Mouse (Mus musculus) macrophage (primary cell): ENCODE data around the gene Pthlh. TPM values are rescaled to one million over a fixed set of nuclear protein-coding genes. Genes with fewer than 3 reads are reported as not detected.

Source experiments
- H3K27ac ChIP-seq: fragments of 350-480 bp; formaldehyde crosslinking; 2 replicates; pipeline ENCODE4 v1.9.0; 2021
- H3K36me3 ChIP-seq: fragments of 350-480 bp; formaldehyde crosslinking; 2 replicates; pipeline ENCODE4 v1.9.0; 2021; ENCODE audit errors: inconsistent target
- H3K4me3 ChIP-seq: fragments of 350-480 bp; formaldehyde crosslinking; 2 replicates; pipeline ENCODE4 v1.9.0; 2021; ENCODE audit errors: inconsistent target
- H3K79me2 ChIP-seq: fragments of 350-480 bp; formaldehyde crosslinking; 2 replicates; pipeline ENCODE4 v1.9.0; 2021; ENCODE audit errors: inconsistent target
- WGBS: methylation state at CpG from one replicate; pipeline ENCODE4 v1.1.7; 2026; ENCODE audit warnings: inconsistent platforms; ENCODE audit not compliant: missing documents; 5-methylcytosine and 5-hydroxymethylcytosine counted together
- polyA plus RNA-seq: library from polyadenylated mRNA; stranded (reverse); fragments of 250-400 nt; gene quantifications from 3 replicates; pipeline ENCODE4 v1.2.4, GENCODE M21; 2018; ENCODE audit warnings: inconsistent platforms

Pthlh gene
- polyA plus RNA-seq, 1 experiment from 2014 or later = not detected

DNA sequence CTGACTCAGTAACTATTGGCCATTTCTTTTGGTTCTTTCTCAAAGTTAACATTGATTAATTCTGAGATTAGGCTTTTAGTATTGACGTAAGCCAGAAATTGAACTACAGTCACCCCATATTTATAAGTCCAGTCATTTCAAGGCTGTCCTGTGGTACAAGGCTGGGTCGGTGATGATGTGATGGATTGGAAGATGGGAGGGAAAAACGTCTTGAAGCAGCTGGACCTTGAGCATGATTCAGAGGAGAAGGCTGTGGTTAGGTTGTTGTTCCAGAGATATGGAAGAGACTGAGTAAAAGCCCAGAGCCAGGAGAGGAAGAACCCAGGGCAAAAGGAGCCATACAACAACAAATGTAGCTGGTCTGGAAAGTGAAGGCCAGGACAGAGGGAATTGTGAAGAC is 22.4 kb downstream of the Pthlh start:
- WGBS = 74% methylated on average over 3 of the region's 3 CpGs
- H3K27ac ChIP-seq = no peak overlapping the region
- H3K4me3 ChIP-seq = no peak overlapping the region
- no peaks in the 10 kb centered on the region for H3K36me3 ChIP-seq
- H3K79me2 ChIP-seq = no peaks in the 10 kb centered on the region

DNA sequence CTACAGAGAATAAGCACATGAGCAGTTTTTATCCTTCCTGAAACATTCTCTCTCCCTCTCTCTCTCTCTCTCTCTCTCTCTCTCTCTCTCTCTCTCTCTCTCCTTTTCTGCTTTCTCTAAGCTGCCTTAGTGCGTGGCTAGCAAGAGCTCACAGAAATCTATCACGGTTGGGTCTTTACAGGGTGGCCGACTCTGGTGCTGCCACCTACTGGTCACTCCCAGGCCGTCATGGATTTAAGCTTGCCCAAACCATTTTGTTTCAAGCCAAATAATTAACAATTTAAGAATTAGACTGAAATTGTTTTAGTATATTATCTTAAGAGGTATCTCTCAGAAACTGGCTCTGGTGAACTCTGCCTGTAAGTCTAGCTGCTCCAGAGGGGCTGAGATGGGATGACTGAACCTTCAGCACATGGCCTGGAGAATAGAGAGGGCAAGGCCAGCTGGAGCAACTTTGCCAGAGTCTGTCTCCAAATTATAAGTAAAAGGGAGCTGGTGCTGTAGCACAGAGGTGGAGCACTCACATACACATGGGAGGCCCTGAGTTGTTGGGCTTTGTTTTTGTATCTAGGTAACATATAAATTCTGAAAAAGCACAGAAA is 23.7 kb downstream of the Pthlh start:
- WGBS = 2% methylated on average over 4 of the region's 4 CpGs
- Histone ChIP-seq H3K4me3 (no peak overlapping the region), H3K36me3 (no peaks in the 10 kb centered on the region), H3K27ac (no peak overlapping the region), H3K79me2 (no peaks in the 10 kb centered on the region)

GRCm38 (mm10) chr6:147226696-147227095 is 37.3 kb downstream of the Pthlh start:
- no peaks in the 10 kb centered on the region for H3K79me2 ChIP-seq
- 100% methylated on average over 1 of the region's 1 CpGs for WGBS
- H3K36me3 ChIP-seq = no peaks in the 10 kb centered on the region
- H3K27ac ChIP-seq = no peak overlapping the region
- no peak overlapping the region for H3K4me3 ChIP-seq

- Histone ChIP-seq H3K79me2 (no peaks in the 10 kb centered on the region), H3K36me3 (no peaks in the 10 kb centered on the region), H3K4me3 (no peak overlapping the region), H3K27ac (no peak overlapping the region)
- WGBS = 84% methylated on average over 5 of the region's 5 CpGs
Observed at GRCm38 (mm10) chr6:147219099-147219498, 44.9 kb downstream of the Pthlh start.

GRCm38 (mm10) chr6:147216156-147216555 is 47.8 kb downstream of the Pthlh start:
- Histone ChIP-seq H3K79me2 (no peaks in the 10 kb centered on the region), H3K27ac (no peak overlapping the region), H3K4me3 (no peak overlapping the region), H3K36me3 (no peaks in the 10 kb centered on the region)
- 86% methylated on average over 1 of the region's 1 CpGs for WGBS

DNA sequence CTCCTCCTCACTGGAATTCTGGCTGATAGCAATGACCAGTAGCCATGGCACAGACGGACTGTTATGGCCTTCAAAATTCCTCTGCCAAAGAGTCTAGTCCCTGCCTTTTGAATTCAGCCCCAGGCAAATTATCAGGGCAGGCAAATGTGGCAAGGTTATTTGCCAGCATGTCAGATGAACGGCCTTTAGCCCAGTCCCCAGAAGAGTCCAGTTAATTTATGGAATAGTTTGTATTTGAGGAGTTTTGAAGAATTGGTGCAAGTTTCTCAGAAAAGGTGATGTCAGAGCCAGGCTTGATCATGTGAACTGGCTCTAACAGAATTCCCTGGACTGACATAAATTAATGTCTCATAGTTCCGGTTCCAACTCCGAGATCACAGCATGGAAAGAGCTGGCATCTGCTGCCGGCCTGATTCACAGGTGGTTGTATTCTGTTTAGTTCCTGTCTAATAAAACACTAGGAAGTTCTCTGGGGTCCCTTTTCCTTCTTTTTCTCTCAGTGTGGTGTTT is 56.1 kb downstream of the Pthlh start:
- H3K36me3 ChIP-seq = no peaks in the 10 kb centered on the region
- 79% methylated on average over 5 of the region's 5 CpGs for WGBS
- H3K4me3 ChIP-seq = no peak overlapping the region
- no peaks in the 10 kb centered on the region for H3K79me2 ChIP-seq
- H3K27ac ChIP-seq = no peak overlapping the region

Other genes starting within 250 kb of the Pthlh start
- gene Rep15, start 231.6 kb downstream of the Pthlh start, polyA plus RNA-seq = 0.16 to 0.20 TPM (median 0.18 TPM) in 3 replicates
- 12.5 to 19.3 TPM (median 19.2 TPM) in 3 replicates for gene Mrps35, start 221.4 kb downstream of the Pthlh start, polyA plus RNA-seq
- gene Mansc4, start 177.2 kb downstream of the Pthlh start, polyA plus RNA-seq = not detected in 3 replicates
- 3.3 to 5.6 TPM (median 4.8 TPM) in 3 replicates for gene Klhl42, start 172.8 kb downstream of the Pthlh start, polyA plus RNA-seq
- gene Ccdc91, start 211.6 kb upstream of the Pthlh start, polyA plus RNA-seq = 13.0 to 23.3 TPM (median 13.1 TPM) in 3 replicates